Mouse (Mus musculus): Measurements from ENCODE around the gene Col5a1. TPM values are rescaled to one million over a fixed set of nuclear protein-coding genes. Genes with fewer than 3 reads are reported as not detected.

Col5a1 gene
- total and polyA plus RNA-seq, 3 experiments, result 15.7 to 22.9 (median 16.0) TPM

GRCm38 (mm10) chr2:27886608-27887460, 609 bp downstream of the Col5a1 start:
- peak; percentile 65 to 68 for DNase-seq
- Histone ChIP-seq H3K27ac (peak overlapping the region; percentile 86), H3K9ac (ENCODE audit: low read depth, low read length) (peak overlapping the region; percentile 71), H3K27me3 (ENCODE audit: control insufficient read depth, insufficient read depth, low read length) (peaks cover 4% of the 10 kb centered on the region; the same call in 1 of the 2 replicates), H3K36me3 (ENCODE audit: control insufficient read depth, insufficient read depth, low read length) (no peaks in the 10 kb centered on the region), H3K4me1 (ENCODE audit: control insufficient read depth, insufficient read depth, low read length) (peaks cover 3% of the 10 kb centered on the region), H3K4me3 (peak overlapping the region; percentile 80), H3K79me2 (replicated peaks; ENCODE audit: control insufficient read depth, insufficient read depth, low read length) (no peaks in the 10 kb centered on the region)
- WGBS, result under 1% methylated on average over 67 of the region's 67 CpGs
- intact Hi-C loops (cut with DNase I), result loop anchor here (1.0 to 5.0 kb wide), 2 partner anchors 115 to 335 kb away; no protein-coding TSS in a partner anchor
- no peak for TF ChIP-seq POLR2A (IDR thresholded peaks at IDR 0.05; ENCODE audit: insufficient read depth, low read depth, low read length)
- TF ChIP-seq EP300 (IDR thresholded peaks at IDR 0.05; ENCODE audit: insufficient read depth, low read depth, low read length), result 0 out of 2 replicates have a peak, but pooled peaks have one; percentile 13
- peak; percentile 69 for TF ChIP-seq CTCF (IDR thresholded peaks at IDR 0.05)

- Histone ChIP-seq H3K4me3 (peak overlapping the region; percentile 80), H3K27me3 (ENCODE audit: control insufficient read depth, insufficient read depth, low read length) (peaks cover 4% of the 10 kb centered on the region; the same call in 1 of the 2 replicates), H3K79me2 (replicated peaks; ENCODE audit: control insufficient read depth, insufficient read depth, low read length) (no peaks in the 10 kb centered on the region), H3K4me1 (ENCODE audit: control insufficient read depth, insufficient read depth, low read length) (peaks cover 3% of the 10 kb centered on the region), H3K9ac (ENCODE audit: low read depth, low read length) (peak overlapping the region; percentile 36), H3K27ac (peak overlapping the region; percentile 86), H3K36me3 (ENCODE audit: control insufficient read depth, insufficient read depth, low read length) (no peaks in the 10 kb centered on the region)
- intact Hi-C loops (cut with DNase I), result loop anchor here (1.0 to 5.0 kb wide), 2 partner anchors 115 to 335 kb away; no protein-coding TSS in a partner anchor
- 28% methylated on average over 11 of the region's 11 CpGs for WGBS
- TF ChIP-seq EP300 (IDR thresholded peaks at IDR 0.05; ENCODE audit: insufficient read depth, low read depth, low read length), result no peak
- TF ChIP-seq POLR2A (IDR thresholded peaks at IDR 0.05; ENCODE audit: insufficient read depth, low read depth, low read length), result no peak
- TF ChIP-seq CTCF (IDR thresholded peaks at IDR 0.05), result no peak
- peak in 1 of 2 experiments; percentile 57 for DNase-seq
Measured at GRCm38 (mm10) chr2:27887461-27888264, 1.4 kb downstream of the Col5a1 start.

DNA sequence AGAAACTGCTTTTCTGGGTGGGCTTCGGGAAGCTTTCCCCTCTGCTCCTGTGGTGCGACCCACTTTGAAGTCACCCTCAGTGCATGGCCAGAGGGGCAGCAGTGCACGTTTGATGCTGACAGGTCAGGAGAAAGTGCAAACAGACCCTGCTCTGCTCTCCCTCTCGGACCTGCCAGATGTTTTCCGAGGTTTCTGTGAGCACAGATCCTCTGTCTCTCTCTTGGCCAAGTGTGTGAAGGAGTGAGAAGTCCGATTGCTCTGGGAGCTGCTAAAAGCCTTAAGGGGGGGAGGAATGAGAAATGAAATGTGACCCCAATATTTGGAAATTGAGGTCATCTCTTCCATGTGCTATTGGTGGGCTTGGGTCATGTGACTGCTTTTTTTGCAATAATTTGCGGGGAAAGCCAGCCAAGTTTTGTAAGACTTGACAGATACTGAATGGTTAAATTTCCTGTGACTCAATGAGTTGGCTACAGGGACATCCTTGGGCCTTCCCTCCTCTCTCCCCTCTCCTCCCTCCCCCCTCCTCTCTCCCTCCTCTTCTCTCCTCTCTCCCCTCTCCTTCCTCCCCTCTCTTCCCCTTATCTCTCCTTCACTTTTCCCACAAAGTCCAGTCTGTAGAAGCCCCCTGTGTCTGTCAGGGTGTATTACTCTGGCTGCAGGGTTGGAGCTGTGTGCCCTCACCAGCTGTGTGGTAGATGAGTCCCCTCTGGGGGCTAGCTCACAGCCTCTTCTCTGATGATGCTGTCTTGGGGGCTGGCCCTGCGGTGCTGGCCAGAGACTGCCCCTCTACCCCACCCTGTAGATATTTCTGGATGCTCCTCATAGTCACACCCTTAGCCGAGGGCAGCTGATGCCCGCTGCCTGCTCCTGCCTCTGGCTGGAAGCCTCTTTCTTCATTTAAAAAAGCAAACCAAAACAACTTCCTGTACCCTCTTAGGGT, 2.6 kb downstream of the Col5a1 start:
- peak overlapping the region; percentile 44; the same call in 1 of the 2 replicates for H3K9ac ChIP-seq (ENCODE audit: low read depth, low read length)
- peak overlapping the region; percentile 86 for H3K27ac ChIP-seq
- intact Hi-C loops (cut with DNase I), result loop anchor here (5.0 kb wide), 1 partner anchor 337 kb away; no protein-coding TSS in a partner anchor
- no peaks in the 10 kb centered on the region for H3K79me2 ChIP-seq (replicated peaks; ENCODE audit: control insufficient read depth, insufficient read depth, low read length)
- H3K4me1 ChIP-seq (ENCODE audit: control insufficient read depth, insufficient read depth, low read length), result peaks cover 3% of the 10 kb centered on the region
- DNase-seq, result peak; percentile 58 to 75
- peak overlapping the region; percentile 80 for H3K4me3 ChIP-seq
- peaks cover 4% of the 10 kb centered on the region; the same call in 1 of the 2 replicates for H3K27me3 ChIP-seq (ENCODE audit: control insufficient read depth, insufficient read depth, low read length)
- no peak for TF ChIP-seq CTCF (IDR thresholded peaks at IDR 0.05)
- 0 out of 2 replicates have a peak, but pooled peaks have one; percentile 12 for TF ChIP-seq POLR2A (IDR thresholded peaks at IDR 0.05; ENCODE audit: insufficient read depth, low read depth, low read length)
- TF ChIP-seq EP300 (IDR thresholded peaks at IDR 0.05; ENCODE audit: insufficient read depth, low read depth, low read length), result no peak
- 26% methylated on average over 10 of the region's 10 CpGs for whole genome bisulfite sequencing
- no peaks in the 10 kb centered on the region for H3K36me3 ChIP-seq (ENCODE audit: control insufficient read depth, insufficient read depth, low read length)

DNA sequence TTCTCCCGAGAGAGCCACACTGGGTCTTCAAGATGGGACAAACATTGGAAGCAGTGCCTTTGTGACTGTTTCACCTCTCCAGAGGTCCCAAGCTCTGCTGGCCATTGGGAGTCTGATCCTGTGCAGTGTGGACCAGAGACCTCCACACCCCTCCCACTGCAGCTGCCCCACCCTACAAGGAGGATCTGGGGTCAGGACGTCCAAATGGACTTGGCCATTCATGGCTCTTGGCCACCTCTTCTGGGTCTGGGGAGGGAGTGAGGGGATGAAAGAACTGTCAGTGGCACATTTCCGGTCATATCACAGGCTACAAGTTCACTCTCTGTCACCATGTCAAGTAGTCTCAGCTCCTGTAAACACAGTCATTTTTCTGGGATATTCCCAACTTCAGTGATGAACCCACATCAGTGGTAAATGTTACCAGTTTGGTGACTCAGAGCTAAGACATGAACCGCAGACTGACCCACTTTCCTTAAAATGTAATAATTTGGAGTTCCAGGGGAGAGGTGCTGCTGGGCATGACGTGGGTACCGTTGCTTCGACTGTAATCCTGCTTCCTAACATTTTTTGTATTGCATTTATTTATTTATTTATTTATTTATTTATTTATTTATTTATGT, 5.8 kb downstream of the Col5a1 start:
- intact Hi-C loops (cut with DNase I), result no loop called here
- H3K4me3 ChIP-seq, result no peak overlapping the region
- TF ChIP-seq CTCF (IDR thresholded peaks at IDR 0.05), result no peak
- no peak for TF ChIP-seq POLR2A (IDR thresholded peaks at IDR 0.05; ENCODE audit: insufficient read depth, low read depth, low read length)
- no peak for TF ChIP-seq EP300 (IDR thresholded peaks at IDR 0.05; ENCODE audit: insufficient read depth, low read depth, low read length)
- WGBS, result 77% methylated on average over 7 of the region's 7 CpGs
- no peak overlapping the region for H3K27ac ChIP-seq
- H3K4me1 ChIP-seq (ENCODE audit: control insufficient read depth, insufficient read depth, low read length), result peaks cover 4% of the 10 kb centered on the region
- H3K27me3 ChIP-seq (ENCODE audit: control insufficient read depth, insufficient read depth, low read length), result 0 out of 2 replicates have a peak, but pooled peaks cover 1% of the 10 kb centered on the region
- H3K36me3 ChIP-seq (ENCODE audit: control insufficient read depth, insufficient read depth, low read length), result no peaks in the 10 kb centered on the region
- no peak overlapping the region for H3K9ac ChIP-seq (ENCODE audit: low read depth, low read length)
- no peak for DNase-seq
- no peaks in the 10 kb centered on the region for H3K79me2 ChIP-seq (replicated peaks; ENCODE audit: control insufficient read depth, insufficient read depth, low read length)

Measured in heart, adult 2 months (tissue).